Mouse (Mus musculus) midbrain, postnatal 0 days (tissue): ENCODE data around the gene Tma16. TPM values are rescaled to one million over a fixed set of nuclear protein-coding genes. Genes with fewer than 3 reads are reported as not detected.
A peak's percentile ranks its signal among the peaks of the same experiment; 100 is the strongest.

Experiments
- ATAC-seq: fragments of 200-750 bp; cut with Nextera tagmentation; 2 replicates; pipeline ENCODE4 v1.8.0; 2017; ENCODE audit warnings: moderate number of reproducible peaks, mild to moderate bottlenecking, moderate TSS enrichment, moderate library complexity; ENCODE audit not compliant: low FRiP score
- DNase-seq: peaks from one replicate; pipeline ENCODE4 v3.0.0-alpha.2; 2015; ENCODE audit warnings: low spot score
- H3K27ac ChIP-seq: fragments of 300-500 bp; sonication (generic); 2 replicates; pipeline ENCODE4 v1.5.1; 2014; ENCODE audit warnings: low read depth, mild to moderate bottlenecking, low read length, mixed read lengths
- H3K27me3 ChIP-seq: fragments of 300-500 bp; sonication (generic); 2 replicates; pipeline ENCODE4 v1.6.1; 2014; ENCODE audit warnings: low read length, control low read depth, mixed read lengths; ENCODE audit not compliant: insufficient read depth
- H3K36me3 ChIP-seq: fragments of 300-500 bp; sonication (generic); 2 replicates; pipeline ENCODE4 v1.6.1; 2014; ENCODE audit warnings: low read length, control low read depth, mixed read lengths; ENCODE audit not compliant: insufficient read depth
- H3K4me1 ChIP-seq: fragments of 300-500 bp; sonication (generic); 2 replicates; pipeline ENCODE4 v1.6.1; 2014; ENCODE audit warnings: mild to moderate bottlenecking, control low read depth, antibody characterized with exemption, low read length, mixed read lengths; ENCODE audit not compliant: insufficient read depth
- H3K4me2 ChIP-seq: fragments of 300-500 bp; sonication (generic); 2 replicates; pipeline ENCODE4 v1.6.1; 2014; ENCODE audit warnings: low read depth, mild to moderate bottlenecking, low read length, mixed read lengths; ENCODE audit not compliant: poor library complexity, severe bottlenecking
- H3K4me3 ChIP-seq: fragments of 300-500 bp; sonication (generic); 2 replicates; pipeline ENCODE4 v1.5.1; 2014; ENCODE audit warnings: low read depth, mild to moderate bottlenecking, low read length, moderate library complexity
- H3K9ac ChIP-seq: fragments of 300-500 bp; sonication (generic); replicated peaks from 2 replicates; pipeline ENCODE4 v1.6.1; 2014; ENCODE audit warnings: mild to moderate bottlenecking, low read length, moderate library complexity, mixed read lengths; ENCODE audit not compliant: poor library complexity, severe bottlenecking
- H3K9me3 ChIP-seq: fragments of 300-500 bp; sonication (generic); 2 replicates; pipeline ENCODE4 v1.6.1; 2016; ENCODE audit warnings: low read length, control low read depth
- CTCF ChIP-seq: IDR thresholded peaks from 2 replicates; pipeline ENCODE4 v1.5.1; 2016; ENCODE audit warnings: antibody characterized with exemption, mild to moderate bottlenecking
- WGBS: fragments of 180-500 bp; shearing (Covaris S2); extraction: QIAGEN DNeasy Blood & Tissue Kit; methylation state at CpG from one replicate; pipeline ENCODE4 v1.1.7; 2014; 5-methylcytosine and 5-hydroxymethylcytosine counted together
- polyA plus RNA-seq: library from polyadenylated mRNA; unstranded; fragments of >200 nt; fragmentation: Nextera tagmentation; extraction: Ambion mirVana; gene quantifications from 2 replicates; pipeline ENCODE4 v1.2.1, GENCODE M21; 2015
- total RNA-seq: library from RNA; depleted of rRNA; stranded (reverse); fragments of >200 nt; gene quantifications from 2 replicates; pipeline ENCODE4 v1.2.3, GENCODE M21; 2014

Tma16 gene
- total and polyA plus RNA-seq, 2 experiments from 2014 or later, result 12.5 to 13.3 TPM

DNA sequence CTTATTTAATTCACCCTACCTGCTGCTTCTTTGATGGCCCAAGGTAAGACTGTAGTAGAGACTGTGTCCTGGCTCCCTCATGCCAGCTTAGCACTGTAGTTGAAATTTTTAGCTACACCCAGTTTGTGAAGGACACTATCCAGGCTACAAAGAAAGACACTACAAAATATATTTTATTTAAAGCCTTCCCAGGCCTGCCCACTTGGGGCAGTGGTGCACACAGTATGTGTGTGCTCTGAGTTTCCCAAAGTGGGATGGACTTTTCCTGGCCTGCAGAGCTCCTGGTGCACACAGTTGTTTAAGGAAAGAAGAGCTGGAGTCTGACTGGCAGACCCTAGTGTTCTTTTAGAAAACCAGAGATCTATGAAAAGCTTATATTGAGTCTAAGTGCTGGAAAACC, 29.3 kb downstream of the Tma16 start:
- DNase-seq (no peak), ATAC-seq (no peak)
- H3K36me3 ChIP-seq, result no peaks in the 10 kb centered on the region

DNA sequence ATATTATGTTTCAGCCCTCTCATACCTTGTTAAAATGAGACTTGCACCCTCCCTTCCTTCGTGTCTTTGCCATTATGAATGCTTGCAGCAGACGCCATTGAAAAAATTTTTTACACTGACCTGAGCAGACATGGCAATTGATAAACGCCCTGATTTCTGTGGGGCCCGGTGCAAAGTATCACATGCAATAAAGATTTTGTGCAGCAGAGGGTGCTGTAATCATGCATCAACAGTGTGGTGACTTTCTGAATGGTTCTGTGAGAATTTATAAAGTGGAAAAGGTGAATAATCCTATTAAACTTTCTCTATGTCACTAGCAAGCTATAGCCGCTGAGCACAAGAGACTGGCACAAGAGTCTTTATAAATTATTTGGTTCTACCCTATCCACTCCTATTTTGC, 35.6 kb downstream of the Tma16 start:
- Histone ChIP-seq H3K4me3 (no peak overlapping the region), H3K9me3 (no peaks in the 10 kb centered on the region), H3K4me1 (no peaks in the 10 kb centered on the region), H3K27me3 (no peaks in the 10 kb centered on the region), H3K27ac (no peak overlapping the region), H3K9ac (no peak overlapping the region), H3K36me3 (no peaks in the 10 kb centered on the region), H3K4me2 (no peak overlapping the region)
- peak; percentile 79 for TF ChIP-seq CTCF
- ATAC-seq (no peak), DNase-seq (no peak)
- WGBS, result 17% methylated on average over 5 of the region's 5 CpGs

More for the DNA sequence above, 29.3 kb downstream of the Tma16 start:
- Histone ChIP-seq H3K4me1 (no peaks in the 10 kb centered on the region), H3K27ac (no peak overlapping the region), H3K9ac (no peak overlapping the region), H3K9me3 (no peaks in the 10 kb centered on the region), H3K4me2 (no peak overlapping the region), H3K27me3 (no peaks in the 10 kb centered on the region), H3K4me3 (no peak overlapping the region)
- TF ChIP-seq CTCF, result peak; percentile 54

DNA sequence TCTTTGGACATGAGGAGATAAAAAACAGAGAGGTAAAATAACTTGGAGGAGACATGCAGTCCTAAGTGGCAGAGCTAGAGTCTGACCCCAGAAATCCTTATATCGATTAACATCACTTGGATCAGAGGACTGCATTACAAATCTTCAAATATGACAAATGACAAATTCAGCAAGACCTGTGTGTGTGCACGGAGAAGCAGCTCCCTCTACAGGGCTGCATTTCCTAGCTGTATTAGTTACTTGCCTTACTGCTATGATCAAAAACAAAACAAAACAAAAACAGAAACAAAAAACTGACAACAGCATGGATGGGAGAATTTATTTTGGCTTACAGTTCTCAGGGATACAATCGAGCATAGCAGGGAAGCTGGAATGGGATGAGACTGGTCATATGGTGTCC, 41.0 kb downstream of the Tma16 start:
- no peaks in the 10 kb centered on the region for H3K36me3 ChIP-seq
- ATAC-seq (no peak), DNase-seq (no peak)
- no peak overlapping the region for H3K9ac ChIP-seq
- H3K9me3 ChIP-seq, result no peaks in the 10 kb centered on the region
- no peaks in the 10 kb centered on the region for H3K27me3 ChIP-seq
- TF ChIP-seq CTCF, result peak; percentile 52
- no peak overlapping the region for H3K4me3 ChIP-seq
- H3K4me1 ChIP-seq, result no peaks in the 10 kb centered on the region
- 77% methylated on average over 3 of the region's 3 CpGs for WGBS
- no peak overlapping the region for H3K4me2 ChIP-seq
- no peak overlapping the region for H3K27ac ChIP-seq

DNA sequence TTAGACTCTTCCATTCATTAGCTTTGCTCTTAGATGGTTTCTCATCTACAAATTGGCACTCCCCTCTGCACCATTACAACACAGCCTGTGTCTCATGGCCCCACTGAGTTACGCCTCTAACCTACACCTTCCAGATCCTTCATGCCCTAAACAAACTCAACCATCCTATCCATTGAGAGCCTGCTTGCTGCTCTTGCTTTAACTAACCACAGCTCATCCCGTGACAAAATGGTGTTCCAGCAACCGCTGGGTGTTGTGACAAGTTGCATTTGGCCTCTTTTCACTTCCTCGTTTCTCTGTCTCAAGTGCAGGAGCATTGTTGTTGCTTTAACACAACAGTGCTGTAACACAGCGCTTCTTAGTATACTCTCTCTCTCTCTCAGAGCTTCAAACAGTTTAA, 42.2 kb downstream of the Tma16 start:
- TF ChIP-seq CTCF, result no peak
- Histone ChIP-seq H3K9ac (no peak overlapping the region), H3K4me3 (no peak overlapping the region), H3K4me1 (no peaks in the 10 kb centered on the region), H3K27ac (no peak overlapping the region), H3K36me3 (no peaks in the 10 kb centered on the region), H3K4me2 (no peak overlapping the region), H3K27me3 (no peaks in the 10 kb centered on the region), H3K9me3 (no peaks in the 10 kb centered on the region)
- 85% methylated on average over 5 of the region's 5 CpGs for WGBS
- no peak for ATAC-seq
- no peak for DNase-seq

DNA sequence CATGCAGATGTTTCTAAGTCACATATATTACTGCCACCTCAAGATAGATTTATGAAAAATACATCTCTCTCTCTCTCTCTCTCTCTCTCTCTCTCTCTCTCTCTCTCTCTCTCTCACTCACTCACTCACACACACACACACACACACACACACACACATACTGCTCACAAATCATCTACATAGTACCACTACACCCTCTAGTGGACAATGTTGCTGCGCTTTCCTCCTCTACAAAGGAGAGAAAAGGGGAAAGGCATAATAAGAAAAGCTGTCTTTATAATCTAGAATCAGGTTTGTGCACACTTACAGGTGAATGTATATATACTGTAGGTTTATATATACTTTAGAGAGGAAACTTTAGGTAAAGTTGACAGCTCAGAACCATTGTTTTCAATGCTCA, 43.6 kb downstream of the Tma16 start:
- H3K36me3 ChIP-seq, result no peaks in the 10 kb centered on the region
- ATAC-seq, result peak; percentile 49; the same call in 1 of the 2 replicates
- H3K27me3 ChIP-seq, result no peaks in the 10 kb centered on the region
- H3K4me2 ChIP-seq, result no peak overlapping the region
- no peak overlapping the region for H3K9ac ChIP-seq
- peak; percentile 84 for DNase-seq
- no peak overlapping the region for H3K27ac ChIP-seq
- WGBS, result 32% methylated on average over 1 of the region's 1 CpGs
- H3K9me3 ChIP-seq, result no peaks in the 10 kb centered on the region
- no peak overlapping the region for H3K4me3 ChIP-seq
- H3K4me1 ChIP-seq, result no peaks in the 10 kb centered on the region
- TF ChIP-seq CTCF, result peak; percentile 91

DNA sequence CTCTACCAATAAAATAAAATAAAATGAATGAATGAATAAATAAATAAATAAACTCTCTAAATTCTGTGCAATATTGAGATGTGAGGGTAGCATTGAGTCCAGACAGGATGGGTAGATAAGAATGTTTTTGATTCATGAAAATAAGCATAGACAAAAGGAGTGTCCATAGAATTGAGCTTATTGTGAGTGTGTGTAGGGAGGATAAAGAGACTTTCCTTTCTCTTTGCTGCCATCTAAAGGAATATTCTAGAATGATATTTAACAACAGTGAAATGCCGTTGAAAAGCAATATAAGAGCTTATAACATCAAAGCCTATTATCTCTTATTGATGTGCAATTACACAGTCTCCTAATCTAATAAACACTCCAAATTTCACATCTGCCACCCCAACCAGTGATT, 45.2 kb downstream of the Tma16 start:
- H3K9ac ChIP-seq, result no peak overlapping the region
- H3K4me2 ChIP-seq, result no peak overlapping the region
- no peaks in the 10 kb centered on the region for H3K36me3 ChIP-seq
- DNase-seq (peak; percentile 77), ATAC-seq (peak; percentile 69)
- H3K4me1 ChIP-seq, result no peaks in the 10 kb centered on the region
- H3K9me3 ChIP-seq, result no peaks in the 10 kb centered on the region
- no peaks in the 10 kb centered on the region for H3K27me3 ChIP-seq
- TF ChIP-seq CTCF, result peak; percentile 80
- WGBS, result 0% methylated on average over 1 of the region's 1 CpGs
- H3K4me3 ChIP-seq, result no peak overlapping the region
- no peak overlapping the region for H3K27ac ChIP-seq

DNA sequence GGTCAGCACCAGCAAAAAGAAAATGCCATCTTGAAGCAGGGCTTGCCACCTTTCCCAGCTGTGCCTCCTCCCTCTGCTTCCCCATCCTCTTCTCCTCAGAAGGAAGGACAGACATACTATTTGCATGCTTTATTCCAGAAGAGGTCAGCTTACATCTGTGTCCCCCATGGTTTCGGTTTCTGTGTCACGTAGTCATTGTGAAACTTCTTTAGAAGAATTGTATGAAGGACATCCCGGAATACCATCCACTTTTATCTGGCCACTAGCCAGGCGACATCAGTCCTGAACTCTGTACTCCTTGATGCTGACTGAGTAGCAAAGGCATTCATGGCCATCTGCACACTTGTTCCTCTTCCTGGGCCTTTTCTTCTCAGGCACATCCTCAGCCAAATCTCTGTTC, 47.9 kb downstream of the Tma16 start:
- DNase-seq (no peak), ATAC-seq (no peak)
- Histone ChIP-seq H3K9me3 (no peaks in the 10 kb centered on the region), H3K9ac (no peak overlapping the region), H3K27ac (no peak overlapping the region), H3K4me3 (no peak overlapping the region), H3K27me3 (no peaks in the 10 kb centered on the region), H3K4me1 (no peaks in the 10 kb centered on the region), H3K36me3 (no peaks in the 10 kb centered on the region), H3K4me2 (no peak overlapping the region)
- WGBS, result 73% methylated on average over 4 of the region's 4 CpGs
- no peak for TF ChIP-seq CTCF
